Mouse (Mus musculus): ENCODE measurements around the gene Kcnc3.

DNA sequence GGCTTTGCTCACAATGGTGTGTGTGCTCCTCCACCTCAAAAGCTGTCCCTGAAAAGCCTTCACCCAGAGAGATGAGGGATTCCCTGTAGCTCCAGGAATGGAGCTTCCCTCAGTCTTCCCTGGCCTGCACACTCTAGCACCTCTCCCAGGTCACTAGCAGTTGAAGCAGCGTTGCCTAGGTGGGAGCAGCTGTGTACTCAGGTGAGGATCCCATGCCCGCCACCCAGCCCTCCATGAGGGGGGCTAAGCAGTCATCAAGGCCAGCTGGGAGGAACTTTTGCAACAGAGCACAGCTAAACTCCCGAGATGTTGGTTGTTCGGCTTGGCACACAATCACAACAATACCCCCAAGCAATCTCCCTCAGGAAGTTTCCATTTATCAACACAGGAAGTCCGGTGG is 7.8 kb upstream of the Kcnc3 start:
- TF ChIP-seq TAL1 (IDR thresholded peaks at IDR 0.05; ENCODE audit: low read length) (no peak), GATA1 (IDR thresholded peaks at IDR 0.05; ENCODE audit: low read length) (no peak)
